Mouse (Mus musculus) kidney, adult 9 months (tissue): ENCODE data around the gene Dtnb.

Experiments used
- DNase-seq: peaks from one replicate; pipeline ENCODE4 v3.0.0; 2022

The Dtnb gene

DNA sequence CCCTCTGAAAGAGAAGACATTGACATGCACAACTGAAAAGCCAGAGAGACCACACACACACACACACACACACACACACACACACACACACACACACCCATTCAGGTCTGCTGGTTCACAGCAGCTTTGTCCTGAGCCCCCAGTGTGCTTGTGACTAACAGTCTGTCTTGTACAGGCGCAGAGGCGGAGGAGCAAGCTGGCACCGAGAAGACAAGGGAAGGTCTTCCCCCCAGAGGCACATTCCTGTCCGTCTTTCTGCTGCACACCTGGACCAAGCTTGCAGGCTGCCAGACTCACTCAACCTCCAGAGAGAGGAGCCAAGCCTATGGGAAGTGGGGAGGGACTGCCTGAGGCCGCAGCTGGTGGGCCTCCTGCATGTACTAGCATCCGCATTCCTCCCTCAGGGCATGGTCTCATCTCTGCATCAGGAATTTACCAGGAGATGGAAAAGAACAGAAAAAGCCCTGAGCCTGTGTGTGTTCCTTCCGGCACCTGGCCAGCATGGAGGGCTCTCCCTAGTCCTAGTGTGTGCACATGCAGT lies 208.8 kb downstream of the Dtnb start:
- DNase-seq = no peak

DNA sequence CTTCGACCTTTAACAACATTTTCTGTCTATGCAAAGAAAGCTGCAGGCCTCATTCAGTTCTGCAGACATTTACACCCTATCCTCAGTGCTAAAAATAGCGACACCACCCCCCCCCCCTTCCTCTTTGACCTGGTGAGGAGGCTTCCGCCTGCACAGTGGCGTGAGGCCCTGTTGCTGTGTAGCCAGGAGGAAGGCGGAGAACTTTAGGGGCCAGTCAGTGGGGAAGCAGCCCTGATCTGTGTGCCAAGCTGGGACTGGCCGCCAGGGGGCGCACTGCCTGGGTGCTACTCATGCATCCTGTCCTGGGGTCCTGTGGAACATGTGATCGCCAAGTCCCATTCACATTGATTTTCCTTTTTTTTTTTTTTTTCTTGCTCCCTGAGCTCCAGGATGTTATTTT lies 209.3 kb downstream of the Dtnb start:
- peak; percentile 97 for DNase-seq

DNA sequence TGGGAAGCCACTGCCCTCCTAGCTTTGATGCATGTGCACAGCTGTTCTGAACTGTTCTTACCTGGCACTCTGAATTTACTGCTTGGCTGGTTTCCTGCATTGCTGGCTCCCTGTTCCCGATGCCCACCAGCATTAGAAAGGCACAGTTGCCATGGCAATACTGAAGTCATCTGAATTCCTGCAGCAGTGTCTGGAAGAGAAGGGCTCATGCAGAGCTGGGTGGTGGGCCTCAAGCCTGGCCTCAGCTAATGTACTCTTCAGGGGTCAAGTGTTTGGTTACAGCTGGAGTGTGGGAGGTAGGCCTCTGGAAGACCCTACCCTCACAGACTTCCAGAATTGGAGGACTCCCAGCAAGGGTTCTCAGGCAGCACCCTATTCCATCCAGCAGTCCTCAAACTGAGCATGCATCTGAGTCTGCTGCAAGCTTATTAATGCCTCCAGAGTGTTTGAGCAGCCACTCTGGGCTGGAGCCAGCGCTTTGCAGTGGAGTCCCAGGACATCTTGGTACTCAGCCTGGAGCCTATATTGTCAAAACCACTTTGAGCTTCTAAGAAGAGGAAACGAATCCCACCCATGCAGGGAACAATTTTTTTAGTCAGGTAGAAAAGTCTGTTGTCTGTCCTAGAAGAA lies 211.1 kb downstream of the Dtnb start:
- DNase-seq = no peak

DNA sequence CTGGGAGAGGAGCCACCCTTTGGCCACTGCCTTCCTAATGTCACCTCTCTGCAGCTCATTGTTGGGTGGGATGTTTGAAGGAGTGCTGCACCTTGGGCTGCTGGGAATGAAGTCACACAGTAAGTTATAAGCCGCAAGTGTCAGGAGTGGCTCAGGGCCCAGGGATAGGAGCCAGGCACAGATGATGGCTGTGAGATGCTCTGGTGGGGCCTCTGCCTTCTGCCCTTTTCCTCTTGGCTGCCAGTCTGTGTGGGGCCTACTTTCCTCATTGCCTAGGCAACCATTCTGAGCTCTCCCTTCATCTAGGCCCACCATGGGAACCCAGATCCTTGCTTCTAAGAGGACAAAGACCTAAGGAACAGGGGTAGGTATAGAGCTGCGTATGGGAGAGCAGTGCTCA lies 212.1 kb downstream of the Dtnb start:
- no peak for DNase-seq

GRCm38 (mm10) chr12:3784729-3785128 lies 212.5 kb downstream of the Dtnb start:
- DNase-seq = no peak

GRCm38 (mm10) chr12:3787041-3787440 lies 214.9 kb downstream of the Dtnb start:
- DNase-seq = no peak

GRCm38 (mm10) chr12:3787541-3787940 lies 215.4 kb downstream of the Dtnb start:
- no peak for DNase-seq

DNA sequence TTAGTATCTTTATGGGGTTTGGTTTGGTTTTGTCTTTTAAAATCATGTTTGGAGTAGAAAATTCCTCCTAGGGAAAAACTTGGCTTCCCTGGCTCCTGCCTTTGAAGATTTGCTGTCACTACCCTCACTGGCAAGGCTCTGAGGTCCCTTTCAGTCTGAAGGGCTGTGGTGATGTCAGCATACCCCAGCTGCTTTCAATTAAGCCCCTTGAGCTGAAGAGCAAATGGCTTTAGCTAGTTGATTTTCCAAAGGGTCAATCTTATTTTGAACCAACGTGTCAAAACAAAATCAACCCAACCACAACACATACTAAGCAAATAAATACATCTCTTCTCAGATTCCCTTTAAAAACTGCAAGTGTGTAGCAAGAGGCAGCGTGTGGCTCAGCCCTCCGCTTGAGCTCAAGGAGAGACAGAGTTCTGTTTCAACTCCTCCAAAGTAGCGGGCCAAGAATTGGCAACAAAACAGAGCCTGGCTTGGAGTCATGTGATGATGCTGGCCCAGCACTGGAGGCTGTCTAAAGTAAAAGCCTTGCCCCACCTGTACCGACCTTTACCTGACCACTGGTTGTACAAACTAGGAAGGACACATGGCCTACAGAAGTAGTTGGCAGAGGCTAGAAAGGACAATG lies 216.4 kb downstream of the Dtnb start:
- DNase-seq = peak; percentile 42

DNA sequence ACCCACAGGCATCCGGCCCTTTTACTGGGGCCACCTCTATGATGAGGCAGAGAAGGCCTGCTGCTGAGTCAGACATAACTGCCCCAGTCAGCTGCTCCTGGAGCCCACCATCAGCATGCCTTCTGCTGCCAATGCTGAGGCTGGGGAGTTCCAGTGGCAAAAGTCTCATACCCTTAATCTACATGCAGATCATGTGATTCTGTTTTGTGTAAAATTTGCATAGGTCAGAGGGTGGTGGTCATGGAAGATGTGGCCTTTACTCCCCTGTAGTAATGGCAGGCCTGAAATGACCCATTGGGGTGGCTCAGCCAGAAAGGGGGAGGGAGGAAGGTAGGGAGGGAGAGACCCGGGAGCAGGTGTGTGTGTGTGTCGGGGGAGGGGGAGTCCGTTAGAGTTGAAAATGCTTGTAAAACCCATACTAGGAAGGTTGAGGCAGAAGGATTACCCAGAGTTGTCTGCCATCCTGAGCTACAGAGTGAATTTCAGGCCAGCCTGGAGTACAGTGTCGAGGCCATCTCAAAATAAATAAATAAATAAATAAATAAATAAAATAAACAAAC lies 217.5 kb downstream of the Dtnb start:
- DNase-seq = no peak

GRCm38 (mm10) chr12:3791257-3791656 lies 219.1 kb downstream of the Dtnb start:
- no peak for DNase-seq

GRCm38 (mm10) chr12:3791732-3792131 lies 219.6 kb downstream of the Dtnb start:
- DNase-seq = peak; percentile 96

- no peak for DNase-seq
These were observed 220.1 kb downstream of the Dtnb start for GRCm38 (mm10) chr12:3792248-3792647.

DNA sequence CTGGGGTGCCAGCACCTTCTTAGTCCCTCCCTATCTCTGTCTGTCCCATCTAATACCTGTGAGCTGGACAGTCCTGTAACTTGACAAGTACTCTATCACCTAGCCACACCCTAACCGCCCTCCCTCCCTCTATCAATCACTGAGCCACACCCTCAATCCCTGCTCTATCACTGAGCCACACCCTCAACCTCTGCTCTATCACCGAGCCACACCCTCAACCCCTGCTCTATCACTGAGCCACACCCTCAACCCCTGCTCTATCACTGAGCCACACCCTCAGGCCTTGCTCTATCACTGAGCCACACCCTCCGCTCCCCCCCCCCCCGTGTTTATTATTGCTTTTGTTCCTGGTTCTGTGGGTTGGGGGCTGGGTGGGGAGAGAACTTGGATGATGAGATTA lies 223.4 kb downstream of the Dtnb start:
- DNase-seq = no peak

DNA sequence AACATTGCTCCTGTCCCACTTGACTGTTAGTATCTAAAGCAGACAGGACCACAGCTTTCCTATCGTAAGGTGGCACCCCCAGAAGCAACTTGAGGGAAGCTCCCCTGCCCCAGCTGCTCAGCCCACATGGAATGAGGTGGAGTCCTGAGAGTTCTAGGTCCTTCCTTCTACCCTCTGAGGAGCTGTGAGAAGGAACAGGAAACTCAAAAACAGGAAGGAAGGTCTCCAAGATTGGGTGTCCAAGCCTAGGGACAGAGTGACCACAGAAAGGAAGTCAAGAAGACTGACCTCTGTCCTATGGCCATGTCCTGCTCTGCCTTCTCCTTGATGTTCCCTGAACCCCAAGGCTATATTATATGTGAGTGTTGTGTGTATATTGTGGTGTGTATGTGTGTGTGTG lies 227.4 kb downstream of the Dtnb start:
- DNase-seq = no peak

- no peak for DNase-seq
These were observed 233.7 kb downstream of the Dtnb start, which contains the start of gene Dnmt3a for GRCm38 (mm10) chr12:3805852-3806251. Gene Dnmt3a (plus strand): TSS chr12:3806007.

GRCm38 (mm10) chr12:3806271-3806684 lies 234.1 kb downstream of the Dtnb start:
- DNase-seq = peak; percentile 84

DNA sequence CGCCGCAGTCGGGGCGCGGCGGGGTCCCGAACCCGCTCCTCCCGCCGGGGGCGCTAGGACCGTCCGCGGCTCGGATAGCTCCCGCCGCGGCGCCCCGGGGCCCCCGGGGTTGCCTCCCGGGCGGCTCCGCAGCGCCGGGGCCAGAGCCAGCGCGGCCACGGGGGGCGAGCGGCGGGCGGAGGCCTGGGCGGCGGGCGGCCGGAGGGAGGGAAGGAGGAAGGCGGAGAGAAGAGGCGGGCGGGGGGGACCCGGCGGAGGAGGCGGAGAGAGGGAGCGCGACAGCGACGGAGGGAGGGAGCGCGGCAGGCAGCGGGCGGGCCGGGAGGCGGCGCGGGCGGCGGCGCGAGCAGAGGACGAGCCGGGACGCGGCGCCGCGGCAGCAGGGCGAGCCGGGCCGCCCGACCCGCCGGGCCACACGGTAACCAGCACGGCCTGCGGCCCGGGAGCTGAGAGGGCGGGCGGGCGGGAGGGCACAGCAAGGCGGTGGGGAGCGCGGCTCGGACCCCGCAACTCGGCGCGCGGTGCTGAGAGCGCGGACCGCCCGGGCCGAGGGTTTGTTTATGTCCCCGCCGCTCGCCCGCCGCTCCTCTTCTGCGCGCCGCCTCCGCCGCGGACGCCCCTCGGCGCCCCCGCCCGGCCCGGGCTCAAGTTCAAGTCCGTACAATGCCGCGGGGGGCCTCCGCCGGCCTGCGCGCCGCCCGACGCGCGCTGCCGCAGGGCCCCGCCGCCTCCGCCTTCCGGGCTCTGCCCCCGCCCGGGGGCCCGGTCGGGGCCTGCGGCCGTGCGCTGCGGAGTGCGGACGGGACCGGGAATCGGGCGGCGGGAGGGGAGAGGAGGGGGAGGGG lies 234.7 kb downstream of the Dtnb start:
- DNase-seq = peak; percentile 68

DNA sequence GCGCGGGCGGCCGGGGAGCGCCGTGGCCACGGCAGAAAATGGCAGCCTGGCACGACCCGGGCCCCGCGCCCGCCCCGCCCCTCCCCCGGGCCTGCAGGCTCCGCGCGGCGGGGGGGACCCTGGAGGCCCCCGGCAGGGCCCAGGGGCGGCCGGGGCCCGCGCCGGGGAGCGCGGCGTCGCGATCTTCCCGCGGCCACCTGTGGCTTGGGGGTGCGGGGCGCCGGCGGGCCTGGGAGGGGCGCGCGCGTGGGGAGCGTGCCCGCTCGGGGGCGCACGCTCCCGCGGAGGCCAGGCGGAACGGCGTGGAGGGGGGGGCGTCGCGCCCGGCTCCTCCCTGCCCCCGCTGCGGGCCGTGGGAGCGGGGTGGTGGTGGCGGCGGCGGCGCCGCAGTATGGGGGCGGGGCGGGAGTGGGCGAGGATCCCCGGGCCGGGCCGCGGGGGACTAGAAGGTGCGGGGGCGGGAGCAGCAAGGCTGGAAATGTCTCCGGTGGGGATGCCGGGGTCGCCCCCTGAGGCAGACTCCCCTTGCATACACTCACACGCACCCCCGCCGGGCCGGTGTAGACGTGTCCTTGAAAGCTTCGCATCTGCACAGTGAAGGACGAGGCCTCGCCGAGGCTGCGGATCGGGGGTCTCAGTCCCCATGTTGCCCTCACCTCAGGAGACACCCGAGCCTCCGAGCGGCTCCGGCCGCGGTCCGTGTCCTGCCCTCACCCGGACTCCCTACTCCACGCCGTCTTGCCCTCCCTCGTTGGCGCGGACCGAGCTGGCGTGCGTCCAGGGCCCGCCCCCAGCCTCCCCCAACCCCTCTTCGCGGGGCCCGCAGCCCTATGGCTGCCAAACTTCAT lies 235.6 kb downstream of the Dtnb start:
- DNase-seq = peak; percentile 85

DNA sequence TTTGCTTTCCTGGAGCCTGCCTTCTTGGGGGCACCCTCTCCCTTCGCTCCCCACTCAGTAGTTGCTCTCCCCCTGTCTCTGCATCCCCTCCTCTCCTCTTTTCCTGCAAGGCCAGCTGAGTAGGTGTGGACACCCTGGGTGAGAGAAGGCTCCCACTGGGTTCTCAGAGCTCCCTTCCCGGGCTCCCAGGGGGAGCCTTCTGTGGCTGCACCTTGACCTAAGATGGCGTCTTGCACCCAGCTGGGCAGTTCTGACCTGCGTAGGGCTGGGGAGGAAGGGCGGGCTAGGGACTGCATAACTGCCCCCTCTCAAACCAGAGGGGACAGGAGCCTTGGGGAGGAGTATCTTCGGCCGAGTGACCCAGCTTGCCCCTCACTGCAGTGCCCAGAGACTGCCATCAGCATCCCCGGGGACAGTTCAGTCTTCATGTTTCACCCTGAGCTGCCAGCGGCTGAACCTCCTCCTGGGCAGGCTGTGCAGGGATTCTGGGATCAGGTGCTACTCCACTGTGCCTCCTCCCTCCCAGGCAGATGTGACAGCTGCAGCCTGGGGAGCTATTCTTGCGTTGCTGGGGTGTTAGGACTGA lies 236.3 kb downstream of the Dtnb start:
- DNase-seq = peak; percentile 89

DNA sequence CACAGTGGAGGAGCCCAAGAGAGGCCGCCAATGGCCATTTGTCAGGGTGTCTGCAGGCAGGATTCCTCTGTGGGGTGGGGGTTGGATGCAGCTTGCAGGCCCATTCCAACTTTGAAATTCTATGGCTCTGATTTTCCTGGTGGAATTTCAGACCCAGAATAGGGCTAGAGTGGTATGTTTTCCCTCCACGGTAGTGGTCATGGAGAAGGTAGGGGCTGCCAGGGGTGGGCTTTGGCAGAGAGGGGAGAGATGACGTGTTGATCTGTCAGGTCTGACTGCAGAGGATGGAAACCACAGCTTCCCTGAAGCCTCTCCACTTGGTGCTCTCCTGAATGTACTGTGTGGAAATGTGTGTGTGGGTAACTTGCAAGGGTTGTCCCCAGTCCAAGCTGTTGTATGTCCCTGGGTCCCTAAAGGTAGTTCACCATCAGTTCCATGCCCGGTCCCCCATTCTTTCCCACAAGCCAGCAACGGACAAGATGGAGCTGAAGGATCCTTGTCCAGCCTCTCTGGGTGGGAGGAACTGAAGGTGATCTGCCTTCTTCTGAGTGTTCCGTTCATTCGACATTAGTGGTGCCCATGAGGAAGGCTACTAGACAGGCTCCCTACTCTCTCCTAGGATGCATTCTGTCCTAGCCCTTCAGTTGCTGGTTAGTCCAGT lies 237.5 kb downstream of the Dtnb start:
- DNase-seq = no peak

DNA sequence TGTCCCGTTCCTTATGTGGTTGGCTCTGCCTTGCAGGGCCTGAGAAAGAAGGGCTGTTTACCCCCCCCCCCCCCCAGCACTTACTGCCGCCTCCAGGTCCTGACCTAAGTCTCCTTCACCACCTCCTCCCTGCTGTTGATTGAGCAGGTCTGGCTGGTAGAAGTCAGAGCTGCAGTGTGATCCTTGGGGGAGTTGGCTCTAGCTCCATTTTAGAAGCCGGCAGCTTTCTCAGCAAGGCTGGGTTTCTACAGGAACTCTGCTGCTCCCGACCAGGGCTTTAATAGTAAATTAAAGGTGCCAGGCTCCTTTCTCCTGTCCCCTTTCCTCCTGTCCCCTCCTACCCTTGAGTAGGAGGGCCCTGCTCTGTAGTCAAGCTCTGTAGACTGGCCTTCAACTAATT lies 238.3 kb downstream of the Dtnb start:
- DNase-seq = no peak
